Mouse (Mus musculus) kidney, adult 11 months (tissue): ENCODE results near the gene Abcc2.
A peak's percentile ranks its signal among the peaks of the same experiment; 100 is the strongest.

ENCODE experiments used
- DNase-seq: peaks from one replicate; pipeline ENCODE4 v3.0.0; 2022

Abcc2 gene

GRCm38 (mm10) chr19:43784761-43785160 is 2.8 kb downstream of the Abcc2 start:
- DNase-seq = no peak

DNA sequence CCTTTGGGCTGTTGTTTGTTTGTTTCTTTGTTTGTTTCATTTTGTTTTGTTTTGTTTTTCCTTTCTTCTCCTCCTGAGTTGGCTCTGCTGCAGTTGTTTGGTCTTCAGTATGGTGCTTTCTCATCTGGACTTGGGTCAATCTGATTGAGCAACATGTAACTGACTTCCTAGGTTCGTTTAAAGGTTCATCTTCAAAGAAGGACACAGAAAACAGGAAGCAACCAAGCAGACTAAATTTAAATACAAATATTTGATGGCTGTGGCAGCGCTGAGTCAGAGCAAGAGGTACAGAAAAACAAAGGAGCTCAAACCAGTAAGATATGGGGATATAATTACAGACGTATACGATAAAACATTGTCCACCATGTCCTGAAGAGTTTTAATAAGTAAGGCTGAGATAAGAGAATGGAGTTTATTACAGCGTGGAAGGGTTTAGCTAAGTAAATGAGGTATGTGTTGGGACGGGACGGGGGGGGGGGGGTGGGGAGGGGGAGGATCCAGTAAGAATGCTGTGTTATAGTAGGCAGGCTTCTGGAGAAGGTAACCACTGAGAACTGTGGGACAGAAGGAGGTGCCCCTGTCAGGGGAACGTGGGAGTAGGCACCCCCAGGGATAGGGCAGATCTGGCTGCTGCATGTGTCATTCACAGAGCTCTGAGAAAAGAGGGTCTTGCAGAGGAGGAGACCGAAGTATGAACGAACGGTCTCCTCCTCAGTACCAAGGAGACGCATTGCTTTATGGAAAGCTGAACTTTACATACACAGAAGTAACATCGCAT is 4.4 kb downstream of the Abcc2 start:
- DNase-seq = no peak

DNA sequence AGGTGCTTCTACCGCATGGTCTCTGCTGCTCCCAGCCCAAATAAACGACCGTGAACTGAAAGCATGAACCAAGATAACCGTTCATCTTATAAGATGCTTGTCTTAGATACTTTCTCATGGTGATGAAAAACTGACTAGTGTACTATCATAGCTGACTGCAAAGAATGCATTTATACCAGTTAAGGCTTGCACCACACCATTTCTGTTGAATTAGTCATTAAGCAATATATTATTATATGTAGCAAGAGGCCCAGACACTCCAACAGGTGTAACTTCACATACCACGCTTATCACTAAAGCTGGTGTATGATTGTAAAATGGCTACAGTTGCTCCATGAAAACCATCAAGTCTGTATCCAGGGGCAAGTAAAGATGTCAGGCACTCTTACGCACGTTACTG is 7.8 kb downstream of the Abcc2 start:
- DNase-seq = no peak

GRCm38 (mm10) chr19:43792537-43792936 is 10.5 kb downstream of the Abcc2 start:
- DNase-seq = no peak

DNA sequence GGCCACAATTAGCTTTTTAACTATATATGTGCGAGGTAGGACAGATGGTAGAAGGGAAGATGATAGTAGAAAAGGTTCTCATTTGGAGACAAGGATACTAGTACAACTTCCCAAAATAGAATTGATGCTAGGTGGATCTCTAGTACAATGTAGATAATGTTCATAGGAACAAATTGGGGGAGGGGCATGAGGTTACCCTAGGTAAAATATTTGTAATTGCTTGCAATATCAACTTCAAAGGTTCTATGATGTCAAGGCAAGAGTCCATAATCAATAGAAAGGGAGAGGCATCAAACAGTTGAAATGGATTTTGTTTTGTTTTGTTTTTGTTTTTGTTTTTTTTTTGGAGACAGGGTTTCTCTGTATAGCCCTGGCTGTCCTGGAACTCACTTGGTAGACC is 12.0 kb downstream of the Abcc2 start:
- no peak for DNase-seq

GRCm38 (mm10) chr19:43795511-43795910 is 13.5 kb downstream of the Abcc2 start:
- no peak for DNase-seq

- no peak for DNase-seq
These were observed 15.2 kb downstream of the Abcc2 start for GRCm38 (mm10) chr19:43797216-43797615.

- no peak for DNase-seq
These were observed 19.5 kb downstream of the Abcc2 start for GRCm38 (mm10) chr19:43801427-43802051.

- no peak for DNase-seq
These were observed 21.9 kb downstream of the Abcc2 start for GRCm38 (mm10) chr19:43803866-43804265.

- DNase-seq = no peak
These were observed 27.3 kb downstream of the Abcc2 start for GRCm38 (mm10) chr19:43809331-43809730.

DNA sequence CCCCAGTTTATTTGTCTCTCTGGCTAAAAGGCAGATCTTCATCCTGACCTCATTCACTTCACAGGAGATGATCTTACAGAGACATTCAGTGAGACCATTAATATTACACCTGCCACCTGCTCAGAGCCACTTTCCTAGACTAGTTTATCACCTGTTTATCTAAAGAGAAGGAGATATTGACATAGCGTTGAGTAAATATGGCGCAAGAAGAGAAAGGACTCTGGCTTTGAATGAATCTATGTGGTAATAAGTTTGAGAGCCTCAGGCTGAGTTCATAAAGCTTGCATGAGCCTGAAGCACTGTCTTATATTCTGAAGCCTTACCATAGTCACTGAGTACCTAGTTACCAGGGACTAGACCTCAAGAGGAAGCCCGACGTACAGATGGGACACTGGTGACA is 29.4 kb downstream of the Abcc2 start:
- DNase-seq = no peak

GRCm38 (mm10) chr19:43813315-43813714 is 31.3 kb downstream of the Abcc2 start:
- peak; percentile 49 for DNase-seq

DNA sequence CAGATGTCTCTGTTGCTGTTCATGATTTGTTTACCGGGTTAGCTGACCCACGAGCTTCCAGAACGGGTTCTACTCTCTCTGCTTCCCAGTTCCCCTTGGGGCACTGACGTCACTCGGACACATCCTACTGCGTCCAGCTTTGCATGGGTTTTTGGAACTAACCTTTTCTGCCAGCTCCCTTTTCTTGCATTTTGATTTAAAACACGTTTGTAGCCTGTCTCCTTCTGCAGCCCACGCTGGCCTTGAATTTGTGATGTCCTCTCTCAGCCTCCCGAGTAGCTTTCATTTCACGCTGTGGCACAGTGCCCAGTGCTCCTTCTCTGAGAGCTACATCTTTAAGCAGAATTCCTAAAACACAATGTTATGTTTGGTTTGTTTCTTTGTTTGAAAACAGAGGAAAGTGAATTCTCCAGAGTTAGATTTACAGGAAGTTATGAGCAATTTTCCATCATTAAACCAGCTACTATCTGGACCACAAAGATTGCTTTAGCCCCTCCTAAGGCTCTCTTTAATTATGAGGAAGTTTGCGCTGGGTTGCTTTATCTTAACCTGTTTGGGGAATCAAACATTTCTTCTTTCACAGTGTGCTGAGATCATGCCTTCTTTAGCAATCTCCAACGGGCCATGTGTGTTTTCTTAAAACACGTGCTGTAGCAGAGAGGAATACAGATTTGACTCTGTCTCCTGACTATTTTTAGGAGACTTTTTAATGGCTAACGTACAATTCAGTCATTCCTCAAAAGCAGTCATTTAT is 33.8 kb downstream of the Abcc2 start:
- no peak for DNase-seq

DNA sequence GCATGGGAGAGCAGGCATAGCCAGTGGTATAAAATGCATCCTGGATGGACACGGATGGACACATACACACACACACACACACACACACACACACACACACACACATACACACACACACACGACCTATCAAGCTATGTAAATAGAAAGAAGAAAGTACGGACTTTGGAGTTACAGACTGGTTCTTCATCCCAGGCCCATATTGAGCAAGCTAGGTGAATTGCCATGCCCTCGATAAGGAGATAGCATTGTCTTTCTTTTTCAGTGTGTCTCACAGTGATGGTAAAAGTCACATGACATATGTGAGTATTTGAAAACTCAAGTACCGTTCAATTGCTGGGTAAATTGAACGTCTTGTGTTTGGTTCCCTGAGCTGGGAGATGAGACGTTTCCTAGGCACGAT is 44.9 kb downstream of the Abcc2 start:
- no peak for DNase-seq

DNA sequence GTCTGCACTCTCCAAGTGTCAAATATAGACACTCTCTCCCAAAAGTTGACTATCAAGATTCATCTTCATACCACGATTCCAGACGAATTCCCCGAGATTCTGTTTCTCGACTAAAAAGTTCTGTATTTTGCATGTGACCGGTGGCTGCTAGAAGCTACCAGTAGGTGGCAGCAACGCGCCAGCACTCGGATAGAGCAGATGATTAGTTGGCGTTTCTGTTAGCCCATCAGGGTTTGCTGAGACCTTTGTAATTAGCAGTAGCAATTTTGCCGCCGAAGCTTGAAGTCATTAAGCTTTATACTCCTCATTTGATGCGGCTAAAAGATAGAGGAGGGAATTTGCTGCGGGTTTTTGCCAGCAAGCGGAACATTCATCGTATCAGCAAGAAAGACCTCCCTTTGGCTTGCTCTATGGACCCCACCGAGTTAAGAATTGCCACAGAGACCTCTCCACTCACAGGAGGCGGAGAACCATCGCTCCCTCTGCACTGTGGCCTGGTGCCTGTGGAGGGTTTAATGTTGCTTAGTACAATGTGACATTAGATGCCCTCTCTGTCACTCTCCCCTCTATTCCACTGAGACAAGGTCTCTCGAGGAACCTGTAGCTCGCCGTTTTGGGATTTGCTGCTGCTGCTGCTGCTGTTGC is 50.6 kb downstream of the Abcc2 start:
- peak; percentile 43 for DNase-seq

GRCm38 (mm10) chr19:43843184-43843583 is 61.2 kb downstream of the Abcc2 start:
- DNase-seq = no peak

DNA sequence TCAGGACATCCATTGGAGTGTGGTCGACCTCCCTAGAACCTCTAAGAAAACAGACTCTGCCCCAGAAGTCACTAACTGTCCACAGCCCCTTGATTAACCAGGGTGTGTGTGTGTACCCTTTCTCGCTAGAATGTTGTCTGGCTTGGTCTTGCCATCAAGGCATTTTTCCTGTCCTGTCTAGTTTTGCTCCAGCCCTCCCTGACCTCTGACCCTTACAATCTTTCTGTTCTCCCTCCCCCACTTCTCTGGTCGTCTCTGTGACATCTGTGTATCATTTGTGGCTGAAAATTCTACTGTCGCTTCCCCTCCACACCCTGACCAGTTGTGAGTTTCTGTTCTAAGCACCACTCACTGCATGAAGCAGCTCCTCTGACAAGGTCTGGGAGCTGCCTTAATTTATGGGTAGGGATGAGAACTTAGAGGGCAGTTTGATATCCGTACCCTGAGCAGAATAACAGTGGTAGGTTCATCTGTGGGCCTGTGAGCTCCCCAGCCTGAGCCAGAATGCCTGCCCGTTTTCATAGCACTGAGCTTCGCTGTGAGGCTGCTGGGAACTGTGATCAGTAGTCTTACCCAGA is 63.4 kb downstream of the Abcc2 start:
- DNase-seq = no peak

- no peak for DNase-seq
These were observed 65.1 kb downstream of the Abcc2 start for GRCm38 (mm10) chr19:43847056-43847455.

- DNase-seq = no peak
These were observed 66.0 kb downstream of the Abcc2 start for GRCm38 (mm10) chr19:43847966-43848365.

DNA sequence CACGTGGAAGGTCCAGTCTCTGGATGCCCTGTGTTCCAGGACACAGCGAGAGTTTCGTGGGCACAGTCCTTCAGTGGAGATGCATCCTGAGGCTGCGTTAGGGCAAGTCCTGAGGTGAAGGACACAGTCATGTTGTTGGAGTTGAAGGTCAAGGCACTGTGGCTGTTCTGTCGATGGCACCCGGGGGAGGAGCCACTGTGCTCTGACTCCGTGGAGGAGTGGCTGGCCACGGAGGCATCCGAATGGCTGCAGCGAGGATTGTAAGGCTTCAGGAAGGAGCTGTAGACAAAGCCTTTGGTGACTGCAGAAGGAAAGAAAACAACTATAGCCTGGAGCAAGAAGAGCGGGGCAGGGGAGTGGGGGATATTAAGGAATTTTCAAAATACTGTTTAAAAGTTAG is 68.0 kb downstream of the Abcc2 start:
- DNase-seq = no peak

- DNase-seq = peak; percentile 21
These were observed 70.1 kb downstream of the Abcc2 start for GRCm38 (mm10) chr19:43851996-43852630.

DNA sequence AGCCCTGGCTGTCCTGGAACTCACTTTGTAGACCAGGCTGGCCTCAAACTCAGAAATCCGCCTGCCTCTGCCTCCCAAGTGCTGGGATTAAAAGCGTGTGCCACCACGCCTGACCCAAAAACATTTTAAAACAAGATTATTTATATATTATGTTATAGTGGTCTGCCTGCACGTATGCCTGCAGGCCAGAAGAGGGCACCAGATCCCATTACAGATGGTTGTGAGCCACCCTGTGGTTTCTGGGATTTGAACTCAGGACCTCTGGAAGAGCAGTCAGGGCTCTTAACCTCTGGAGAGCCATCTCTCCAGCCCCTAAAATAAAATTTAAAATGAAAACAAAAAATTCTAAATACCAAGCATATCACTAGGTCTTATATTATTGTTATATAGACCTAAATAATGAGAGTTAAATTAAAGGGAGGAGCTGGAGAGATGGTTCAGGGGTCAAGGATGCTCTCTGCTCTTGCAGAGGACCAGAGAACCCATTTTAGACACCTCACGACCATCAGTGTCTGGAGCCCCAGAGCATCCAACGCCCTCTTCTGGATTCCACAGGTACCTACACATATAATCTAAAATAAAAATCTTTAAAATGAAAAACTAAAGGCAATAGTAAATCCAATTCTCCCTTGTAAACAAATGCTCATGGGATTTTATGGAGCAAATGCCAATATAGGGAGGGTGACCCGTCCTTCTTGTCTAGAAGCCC is 71.0 kb downstream of the Abcc2 start:
- no peak for DNase-seq
